8 mouse cellular contexts compared by ENCODE assay signal in genomic region chr17:28331241-28332112, GRCm38 (mm10). TPM values are rescaled to one million over a fixed set of nuclear protein-coding genes. Genes with fewer than 3 reads are reported as not detected.
A peak's percentile ranks its signal among the peaks of the same experiment; 100 is the strongest.
DNase-seq lines count a peak whose midpoint lies in the region; ATAC-seq lines count a peak whose summit lies in the region.

No protein-coding gene starts in this region.

- 42% methylated on average over 7 of the region's 7 CpGs for WGBS in heart, embryonic 13.5 days
- WGBS in limb, embryonic 15.5 days = 21% methylated on average over 5 of the region's 7 CpGs

- H3K4me2 ChIP-seq in heart, embryonic 13.5 days = no peak overlapping the region
- no peak overlapping the region for H3K4me2 ChIP-seq in limb, embryonic 15.5 days

- no peak overlapping the region for H3K9ac ChIP-seq in heart, embryonic 13.5 days
- H3K9ac ChIP-seq in limb, embryonic 15.5 days = no peak overlapping the region

- no peak for ATAC-seq in heart, embryonic 13.5 days (ENCODE audit: extremely low read depth, insufficient number of reproducible peaks, low FRiP score, low TSS enrichment)
- no peak for ATAC-seq in limb, embryonic 15.5 days (ENCODE audit: insufficient number of reproducible peaks, low FRiP score, low TSS enrichment, low read depth)

- DNase-seq in heart, adult 18-20 months = no peak
- DNase-seq in A20 (ENCODE audit: low read depth, low spot score) = peak; percentile 45
- peak; percentile 53 for DNase-seq in R1 (ENCODE audit: low read depth, low spot score)
- DNase-seq in ovary, postnatal 36 days (ENCODE audit: low spot score) = no peak
- DNase-seq in urinary bladder, postnatal 10 days (ENCODE audit: low spot score) = no peak
- DNase-seq in frontal cortex, postnatal 14 days (ENCODE audit: low spot score in 2 of 2) = no peak

- peaks cover 71% of the 10 kb centered on the region for H3K36me3 ChIP-seq in heart, embryonic 13.5 days
- H3K36me3 ChIP-seq in limb, embryonic 15.5 days = peaks cover 61% of the 10 kb centered on the region

- H3K27me3 ChIP-seq in heart, embryonic 13.5 days (replicated peaks) = no peaks in the 10 kb centered on the region
- H3K27me3 ChIP-seq in limb, embryonic 15.5 days = no peaks in the 10 kb centered on the region

- no peaks in the 10 kb centered on the region for H3K9me3 ChIP-seq in heart, embryonic 13.5 days
- no peaks in the 10 kb centered on the region for H3K9me3 ChIP-seq in limb, embryonic 15.5 days

- peaks cover 60% of the 10 kb centered on the region for H3K4me1 ChIP-seq in heart, embryonic 13.5 days
- peaks cover 55% of the 10 kb centered on the region for H3K4me1 ChIP-seq in limb, embryonic 15.5 days

- H3K4me3 ChIP-seq in heart, embryonic 13.5 days = no peak overlapping the region
- no peak overlapping the region for H3K4me3 ChIP-seq in limb, embryonic 15.5 days

- peak overlapping the region; percentile 42 for H3K27ac ChIP-seq in heart, embryonic 13.5 days (replicated peaks)
- peak overlapping the region; percentile 75 for H3K27ac ChIP-seq in limb, embryonic 15.5 days

RNA-seq across cellular contexts. Expression of gene Rpl10a, which starts 3.2 kb away (rescaled TPM):
- 389 and 419 TPM in 2 replicates for polyA plus RNA-seq in heart, embryonic 13.5 days (2015; fragmentation: Nextera tagmentation; extraction: Ambion mirVana)
- 100 to 1,000 TPM; 422 to 438 TPM for total RNA-seq in heart, adult 18-20 months (2021)
- 509 and 665 TPM in 2 replicates for polyA plus RNA-seq in limb, embryonic 15.5 days (2015; fragmentation: Nextera tagmentation; extraction: Ambion mirVana)

RNA-seq across cellular contexts. Expression of gene Fance, which starts 18.2 kb away (rescaled TPM):
- 19.3 and 22.2 TPM in 2 replicates for polyA plus RNA-seq in heart, embryonic 13.5 days (2015; fragmentation: Nextera tagmentation; extraction: Ambion mirVana)
- 10 to 100 TPM; 10.5 to 12.7 TPM for total RNA-seq in heart, adult 18-20 months (2021)
- 30.6 and 33.9 TPM in 2 replicates for polyA plus RNA-seq in limb, embryonic 15.5 days (2015; fragmentation: Nextera tagmentation; extraction: Ambion mirVana)

RNA-seq across cellular contexts. Expression of gene Tead3, which starts 19.1 kb away (rescaled TPM):
- 5.9 and 7.3 TPM in 2 replicates for polyA plus RNA-seq in heart, embryonic 13.5 days (2015; fragmentation: Nextera tagmentation; extraction: Ambion mirVana)
- 10 to 100 TPM; 12.0 to 13.3 TPM for total RNA-seq in heart, adult 18-20 months (2021)
- 15.5 and 16.2 TPM in 2 replicates for polyA plus RNA-seq in limb, embryonic 15.5 days (2015; fragmentation: Nextera tagmentation; extraction: Ambion mirVana)

RNA-seq across cellular contexts. Expression of gene Tulp1, which starts 33.5 kb away (rescaled TPM):
- 4.1 TPM in 2 replicates for polyA plus RNA-seq in heart, embryonic 13.5 days (2015; fragmentation: Nextera tagmentation; extraction: Ambion mirVana)
- not detected for total RNA-seq in heart, adult 18-20 months (2021)
- polyA plus RNA-seq in limb, embryonic 15.5 days (2015; fragmentation: Nextera tagmentation; extraction: Ambion mirVana) = 5.4 and 6.2 TPM in 2 replicates

Comparison
In these comparisons a context has a peak if more than half of its experiments do, and no peak if none do; other contexts are left out.
1. DNase-seq: peak in A20 (single experiment) and R1 (single experiment); none in heart, adult 18-20 months (0 of 2), ovary, postnatal 36 days (single experiment), urinary bladder, postnatal 10 days (single experiment) and frontal cortex, postnatal 14 days (0 of 2).